19 mouse cellular contexts compared by ENCODE assay signal in the genomic region with DNA sequence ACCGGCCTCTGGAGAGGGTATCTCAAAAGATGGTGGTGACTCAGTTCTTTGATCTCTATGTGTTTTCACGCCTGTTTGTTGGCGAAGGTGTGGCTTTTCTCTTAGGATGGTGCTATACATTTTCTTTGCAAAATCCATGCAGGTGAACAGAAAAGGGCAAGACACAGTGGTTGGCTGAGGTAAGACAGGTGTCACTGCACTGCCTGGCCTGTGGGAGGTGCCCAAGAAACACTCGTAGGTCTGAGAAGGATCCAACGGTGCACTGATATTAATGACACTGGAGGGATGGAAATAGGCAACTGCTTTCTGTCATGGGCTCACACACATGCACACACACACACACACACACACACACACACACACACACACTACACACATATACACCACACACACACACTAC.
DNase-seq lines count a peak whose midpoint lies in the region; ATAC-seq and TF ChIP-seq lines count a peak whose summit lies in the region.
"Had no signal": no experiment of that assay in that cellular context is flagged by ENCODE, and none has a peak within 500 bp of the region (broad histone marks: within the 10 kb centered on the region; RNA-seq: fewer than 3 reads in every experiment).

No protein-coding gene starts in this region.

- H3K27me3 ChIP-seq in hindbrain, postnatal 0 days (ENCODE audit: insufficient read depth, low read length) = no peaks in the 10 kb centered on the region
- H3K27me3 ChIP-seq in hindbrain, embryonic 12.5 days = no peaks in the 10 kb centered on the region
- no peaks in the 10 kb centered on the region for H3K27me3 ChIP-seq in lung, embryonic 14.5 days (ENCODE audit: insufficient read depth, low read length)
- no peaks in the 10 kb centered on the region for H3K27me3 ChIP-seq in ES-Bruce4 (ENCODE audit: control insufficient read depth, insufficient read depth, low read length, poor library complexity, severe bottlenecking)
- H3K27me3 ChIP-seq: hindbrain, embryonic 15.5 days; liver, embryonic 15.5 days; neural tube, embryonic 13.5 days had no signal

- peak; percentile 44 for DNase-seq in hindbrain, postnatal 0 days (ENCODE audit: low spot score)
- no peak for DNase-seq in lung, embryonic 14.5 days
- no peak for DNase-seq in lung, postnatal 4 days
- DNase-seq in thymus, postnatal 0 days (ENCODE audit: low spot score) = peak; percentile 46
- DNase-seq in cerebellum, postnatal 36 days = no peak
- DNase-seq in cerebellum, adult 18-20 months = no peak
- DNase-seq: adrenal gland, adult 2 months; cerebellum, adult 9-10 months; gastrocnemius, postnatal 14 days; heart, postnatal 14 days had no signal

- no peak for TF ChIP-seq EP300 in ES-Bruce4 (IDR thresholded peaks at IDR 0.05; ENCODE audit: insufficient read depth, low read depth, low read length)

- 73% methylated on average over 5 of the region's 5 CpGs for WGBS in hindbrain, postnatal 0 days
- WGBS in hindbrain, embryonic 12.5 days = 62% methylated on average over 5 of the region's 5 CpGs
- 46% methylated on average over 5 of the region's 5 CpGs for WGBS in lung, embryonic 14.5 days

- H3K4me1 ChIP-seq in hindbrain, postnatal 0 days (ENCODE audit: insufficient read depth, low read length) = no peaks in the 10 kb centered on the region
- no peaks in the 10 kb centered on the region for H3K4me1 ChIP-seq in hindbrain, embryonic 12.5 days
- no peaks in the 10 kb centered on the region for H3K4me1 ChIP-seq in lung, embryonic 14.5 days (ENCODE audit: insufficient read depth)
- H3K4me1 ChIP-seq in ES-Bruce4 (ENCODE audit: control insufficient read depth, insufficient read depth, low read length) = no peaks in the 10 kb centered on the region
- H3K4me1 ChIP-seq: embryonic facial prominence, embryonic 10.5 days; hindbrain, embryonic 15.5 days; liver, embryonic 15.5 days had no signal

- no peak for ATAC-seq in hindbrain, postnatal 0 days
- ATAC-seq in hindbrain, embryonic 12.5 days (ENCODE audit: low FRiP score) = no peak
- ATAC-seq in lung, embryonic 14.5 days (ENCODE audit: insufficient read depth) = no peak

- peak; percentile 57 for TF ChIP-seq CTCF in hindbrain, postnatal 0 days (IDR thresholded peaks at IDR 0.05; ENCODE audit: low read depth)
- peak; percentile 36; the same call in 1 of the 2 replicates for TF ChIP-seq CTCF in lung, embryonic 14.5 days (IDR thresholded peaks at IDR 0.05; ENCODE audit: low read depth)
- TF ChIP-seq CTCF in ES-Bruce4 (IDR thresholded peaks at IDR 0.05; ENCODE audit: low read depth, low read length) = peak; percentile 25

- H3K9ac ChIP-seq in hindbrain, postnatal 0 days (replicated peaks; ENCODE audit: low read length) = no peak overlapping the region
- no peak overlapping the region for H3K9ac ChIP-seq in hindbrain, embryonic 12.5 days
- H3K9ac ChIP-seq in lung, embryonic 14.5 days = no peak overlapping the region
- H3K9ac ChIP-seq in ES-Bruce4 (ENCODE audit: low read depth, poor library complexity, severe bottlenecking) = no peak overlapping the region
- H3K9ac ChIP-seq: hindbrain, embryonic 15.5 days; liver, embryonic 15.5 days; neural tube, embryonic 13.5 days had no signal

- H3K27ac ChIP-seq in hindbrain, postnatal 0 days = no peak overlapping the region
- H3K27ac ChIP-seq in hindbrain, embryonic 12.5 days = no peak overlapping the region
- no peak overlapping the region for H3K27ac ChIP-seq in lung, embryonic 14.5 days (ENCODE audit: low read depth)
- no peak overlapping the region for H3K27ac ChIP-seq in ES-Bruce4 (ENCODE audit: insufficient read depth, low read length)
- H3K27ac ChIP-seq: embryonic facial prominence, embryonic 10.5 days; hindbrain, embryonic 15.5 days; limb, embryonic 10.5 days; liver, embryonic 15.5 days; neural tube, embryonic 13.5 days had no signal

- TF ChIP-seq POLR2A in ES-Bruce4 (IDR thresholded peaks at IDR 0.05; ENCODE audit: insufficient read depth, low read length) = no peak

- no peaks in the 10 kb centered on the region for H3K9me3 ChIP-seq in hindbrain, postnatal 0 days (ENCODE audit: low read length)
- H3K9me3 ChIP-seq in hindbrain, embryonic 12.5 days (replicated peaks) = no peaks in the 10 kb centered on the region
- no peaks in the 10 kb centered on the region for H3K9me3 ChIP-seq in lung, embryonic 14.5 days (ENCODE audit: low read depth, low read length)
- no peaks in the 10 kb centered on the region for H3K9me3 ChIP-seq in ES-Bruce4 (replicated peaks; ENCODE audit: control insufficient read depth, insufficient read depth, low read length, poor library complexity, severe bottlenecking)
- H3K9me3 ChIP-seq: embryonic facial prominence, embryonic 10.5 days; hindbrain, embryonic 15.5 days; limb, embryonic 10.5 days; liver, embryonic 15.5 days; neural tube, embryonic 13.5 days had no signal

- no peaks in the 10 kb centered on the region for H3K36me3 ChIP-seq in hindbrain, postnatal 0 days (ENCODE audit: insufficient read depth, low read length)
- no peaks in the 10 kb centered on the region for H3K36me3 ChIP-seq in hindbrain, embryonic 12.5 days
- no peaks in the 10 kb centered on the region for H3K36me3 ChIP-seq in lung, embryonic 14.5 days (ENCODE audit: insufficient read depth)
- H3K36me3 ChIP-seq in ES-Bruce4 (ENCODE audit: control insufficient read depth, insufficient read depth, low read length, poor library complexity, severe bottlenecking) = no peaks in the 10 kb centered on the region
- H3K36me3 ChIP-seq: embryonic facial prominence, embryonic 10.5 days; G1E; hindbrain, embryonic 15.5 days; limb, embryonic 10.5 days; liver, embryonic 15.5 days; neural tube, embryonic 13.5 days had no signal

- no peak overlapping the region for H3K4me2 ChIP-seq in hindbrain, postnatal 0 days (ENCODE audit: low read depth, low read length)
- H3K4me2 ChIP-seq in hindbrain, embryonic 12.5 days (replicated peaks) = no peak overlapping the region
- H3K4me2 ChIP-seq in lung, embryonic 14.5 days = no peak overlapping the region
- H3K4me2 ChIP-seq: hindbrain, embryonic 15.5 days; liver, embryonic 15.5 days; neural tube, embryonic 13.5 days had no signal

- no peak overlapping the region for H3K4me3 ChIP-seq in hindbrain, postnatal 0 days (ENCODE audit: low read length)
- no peak overlapping the region for H3K4me3 ChIP-seq in hindbrain, embryonic 12.5 days
- no peak overlapping the region for H3K4me3 ChIP-seq in lung, embryonic 14.5 days (ENCODE audit: low read depth, low read length)
- H3K4me3 ChIP-seq in ES-Bruce4 (ENCODE audit: low read depth, low read length) = no peak overlapping the region
- H3K4me3 ChIP-seq: embryonic facial prominence, embryonic 10.5 days; erythroblast, embryonic 14.5 days; hindbrain, embryonic 15.5 days; limb, embryonic 10.5 days; liver, embryonic 15.5 days; neural tube, embryonic 13.5 days had no signal

Comparison
In these comparisons a context has a peak if more than half of its experiments do, and no peak if none do; other contexts are left out.
1. DNase-seq: peak in hindbrain, postnatal 0 days (single experiment) and thymus, postnatal 0 days (single experiment); none in lung, embryonic 14.5 days (single experiment), lung, postnatal 4 days (0 of 2), cerebellum, postnatal 36 days (0 of 2) and cerebellum, adult 18-20 months (0 of 2).
2. Peak in every context shown above with its lines, with median percentiles within 50 percentile points of each other: CTCF ChIP-seq.